Comparison of ENCODE assay signal across 8 mouse cellular contexts in genomic region chr12:83072951-83073878, GRCm38 (mm10).
DNase-seq lines count a peak whose midpoint lies in the region; ATAC-seq and TF ChIP-seq lines count a peak whose summit lies in the region.

No protein-coding gene starts in this region.

- H3K36me3 ChIP-seq in forebrain, postnatal 0 days (ENCODE audit: insufficient read depth), result no peaks in the 10 kb centered on the region
- no peaks in the 10 kb centered on the region for H3K36me3 ChIP-seq in hindbrain, embryonic 10.5 days
- no peaks in the 10 kb centered on the region for H3K36me3 ChIP-seq in liver, embryonic 15.5 days (replicated peaks)
- no peaks in the 10 kb centered on the region for H3K36me3 ChIP-seq in neural tube, embryonic 11.5 days (ENCODE audit: control insufficient read depth, insufficient read depth, low read length)

- H3K4me3 ChIP-seq in forebrain, postnatal 0 days (ENCODE audit: low read depth, low read length), result no peak overlapping the region
- no peak overlapping the region for H3K4me3 ChIP-seq in hindbrain, embryonic 10.5 days
- H3K4me3 ChIP-seq in liver, embryonic 15.5 days (replicated peaks), result peak overlapping the region; percentile 37
- no peak overlapping the region for H3K4me3 ChIP-seq in neural tube, embryonic 11.5 days (ENCODE audit: low read depth, low read length)

- TF ChIP-seq CTCF in forebrain, postnatal 0 days (IDR thresholded peaks at IDR 0.05; ENCODE audit: low read depth), result no peak

- no peak overlapping the region for H3K27ac ChIP-seq in forebrain, postnatal 0 days (ENCODE audit: low read depth, low read length)
- H3K27ac ChIP-seq in hindbrain, embryonic 10.5 days, result peak overlapping the region; percentile 69
- peak overlapping the region; percentile 98 for H3K27ac ChIP-seq in liver, embryonic 15.5 days (replicated peaks)
- no peak overlapping the region for H3K27ac ChIP-seq in neural tube, embryonic 11.5 days (ENCODE audit: low read depth, low read length)

- peak; percentile 26 for DNase-seq in Muller cell, postnatal 12 days (ENCODE audit: inconsistent ontology term)
- DNase-seq in c-Kit-negative CD71-positive TER-119-positive erythroid progenitor cells, embryonic 14.5 days (ENCODE audit: low read depth, low spot score), result peak; percentile 87
- peak; percentile 47 for DNase-seq in forebrain, postnatal 0 days
- peak; percentile 19 for DNase-seq in hindbrain, embryonic 10.5 days (ENCODE audit: low spot score)
- DNase-seq in neural tube, embryonic 11.5 days (ENCODE audit: low spot score), result peak; percentile 25
- DNase-seq in testis, postnatal 14 days (ENCODE audit: low spot score), result no peak
- no peak for DNase-seq in right cerebral cortex, postnatal 36 days (ENCODE audit: low spot score in 2 of 2)

- WGBS in forebrain, postnatal 0 days, result 23% methylated on average over 13 of the region's 13 CpGs
- 40% methylated on average over 13 of the region's 13 CpGs for WGBS in hindbrain, embryonic 10.5 days
- 10% methylated on average over 13 of the region's 13 CpGs for WGBS in liver, embryonic 15.5 days (ENCODE audit: insufficient replicate concordance)
- 36% methylated on average over 13 of the region's 13 CpGs for WGBS in neural tube, embryonic 11.5 days

- H3K9me3 ChIP-seq in forebrain, postnatal 0 days (ENCODE audit: low read length), result no peaks in the 10 kb centered on the region
- H3K9me3 ChIP-seq in hindbrain, embryonic 10.5 days, result no peaks in the 10 kb centered on the region
- H3K9me3 ChIP-seq in liver, embryonic 15.5 days (replicated peaks), result no peaks in the 10 kb centered on the region
- no peaks in the 10 kb centered on the region for H3K9me3 ChIP-seq in neural tube, embryonic 11.5 days (ENCODE audit: control insufficient read depth, low read length)

- no peak overlapping the region for H3K4me2 ChIP-seq in forebrain, postnatal 0 days (ENCODE audit: low read depth)
- H3K4me2 ChIP-seq in liver, embryonic 15.5 days, result peak overlapping the region; percentile 76
- H3K4me2 ChIP-seq in neural tube, embryonic 11.5 days (ENCODE audit: low read depth), result no peak overlapping the region

- no peaks in the 10 kb centered on the region for H3K4me1 ChIP-seq in forebrain, postnatal 0 days (ENCODE audit: insufficient read depth)
- peaks cover 21% of the 10 kb centered on the region for H3K4me1 ChIP-seq in hindbrain, embryonic 10.5 days (replicated peaks)
- H3K4me1 ChIP-seq in liver, embryonic 15.5 days (replicated peaks), result peaks cover 69% of the 10 kb centered on the region
- H3K4me1 ChIP-seq in neural tube, embryonic 11.5 days (ENCODE audit: control insufficient read depth, insufficient read depth, low read length), result peaks cover 2% of the 10 kb centered on the region; the same call in 1 of the 2 replicates

- ATAC-seq in forebrain, postnatal 0 days, result peak; percentile 72
- peak; percentile 97 for ATAC-seq in liver, embryonic 15.5 days (ENCODE audit: insufficient read depth)
- ATAC-seq in neural tube, embryonic 11.5 days (ENCODE audit: insufficient read depth, low FRiP score, low TSS enrichment), result 0 out of 2 replicates have a peak, but pooled peaks have one; percentile 45

- H3K27me3 ChIP-seq in forebrain, postnatal 0 days (ENCODE audit: insufficient read depth, low read length), result no peaks in the 10 kb centered on the region
- no peaks in the 10 kb centered on the region for H3K27me3 ChIP-seq in hindbrain, embryonic 10.5 days (ENCODE audit: insufficient read depth, poor library complexity, severe bottlenecking)
- H3K27me3 ChIP-seq in liver, embryonic 15.5 days, result no peaks in the 10 kb centered on the region
- no peaks in the 10 kb centered on the region for H3K27me3 ChIP-seq in neural tube, embryonic 11.5 days (ENCODE audit: control insufficient read depth, insufficient read depth, low read length)

- H3K9ac ChIP-seq in forebrain, postnatal 0 days, result no peak overlapping the region
- peak overlapping the region; percentile 68 for H3K9ac ChIP-seq in liver, embryonic 15.5 days
- H3K9ac ChIP-seq in neural tube, embryonic 11.5 days (ENCODE audit: low read length), result no peak overlapping the region

Comparison
In these comparisons a context has a peak if more than half of its experiments do, and no peak if none do; other contexts are left out.
1. DNase-seq: peak in Muller cell, postnatal 12 days (single experiment), c-Kit-negative CD71-positive TER-119-positive erythroid progenitor cells, embryonic 14.5 days (single experiment), forebrain, postnatal 0 days (single experiment), hindbrain, embryonic 10.5 days (single experiment) and neural tube, embryonic 11.5 days (single experiment); none in testis, postnatal 14 days (single experiment) and right cerebral cortex, postnatal 36 days (0 of 2).
2. ATAC-seq: peak in every context shown above with its lines; median percentile 97 in liver, embryonic 15.5 days; 72 in forebrain, postnatal 0 days; 45 in neural tube, embryonic 11.5 days.
3. H3K27ac ChIP-seq: peak in hindbrain, embryonic 10.5 days (single experiment) and liver, embryonic 15.5 days (single experiment); none in forebrain, postnatal 0 days (single experiment) and neural tube, embryonic 11.5 days (single experiment).